Mouse (Mus musculus): ENCODE measurements around the gene Adgra3.

The Adgra3 gene

GRCm38 (mm10) chr5:50032332-50032731 is 26.5 kb downstream of the Adgra3 start:
- no peak for DNase-seq (ENCODE audit: low read depth, low spot score)

DNA sequence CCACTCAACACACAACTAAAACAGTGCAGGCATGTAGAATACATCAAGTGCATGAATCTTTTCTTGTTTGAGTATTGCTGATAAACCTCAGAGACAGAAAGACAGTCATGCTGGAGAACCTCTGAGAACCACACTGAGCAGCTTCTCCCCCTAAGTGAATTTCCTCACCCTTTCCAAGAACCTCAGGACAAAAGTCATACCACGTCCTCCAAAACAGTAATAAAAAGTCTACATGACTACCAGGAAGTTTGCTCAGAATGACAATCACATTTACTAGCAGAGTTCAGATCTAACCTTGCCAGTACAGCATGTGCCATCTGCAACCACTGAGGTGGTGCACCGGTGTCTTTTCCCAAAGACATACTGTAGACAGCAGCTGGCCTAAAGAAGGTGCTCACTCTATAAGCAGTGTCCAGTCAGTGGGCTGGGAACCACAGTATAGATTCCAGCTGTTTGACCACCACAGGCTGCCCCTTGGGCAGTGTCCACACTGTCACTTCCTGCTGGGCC is 27.0 kb downstream of the Adgra3 start:
- no peak for DNase-seq (ENCODE audit: low read depth, low spot score)

DNA sequence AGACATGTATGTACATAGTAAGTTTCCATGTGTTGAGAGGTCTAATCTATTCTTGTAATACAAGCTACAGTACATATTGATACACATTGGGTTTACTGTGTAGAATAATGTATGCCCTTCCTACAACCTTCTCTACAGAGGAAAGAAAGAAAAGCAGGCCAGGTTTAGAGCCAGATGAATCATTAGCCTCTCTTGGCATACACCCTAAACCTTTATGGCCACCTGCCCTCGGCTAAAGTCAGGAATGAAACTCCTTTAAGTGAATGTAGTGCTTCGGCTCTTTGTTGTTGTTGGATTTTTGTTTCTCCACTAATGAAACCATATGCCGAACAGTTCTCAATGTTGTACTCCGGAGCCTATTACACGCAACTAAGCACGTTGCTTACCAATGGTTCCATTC is 27.5 kb downstream of the Adgra3 start:
- no peak for DNase-seq (ENCODE audit: low read depth, low spot score)

- DNase-seq (ENCODE audit: low read depth, low spot score) = no peak
Observed at GRCm38 (mm10) chr5:50029662-50030061, 29.1 kb downstream of the Adgra3 start.

DNA sequence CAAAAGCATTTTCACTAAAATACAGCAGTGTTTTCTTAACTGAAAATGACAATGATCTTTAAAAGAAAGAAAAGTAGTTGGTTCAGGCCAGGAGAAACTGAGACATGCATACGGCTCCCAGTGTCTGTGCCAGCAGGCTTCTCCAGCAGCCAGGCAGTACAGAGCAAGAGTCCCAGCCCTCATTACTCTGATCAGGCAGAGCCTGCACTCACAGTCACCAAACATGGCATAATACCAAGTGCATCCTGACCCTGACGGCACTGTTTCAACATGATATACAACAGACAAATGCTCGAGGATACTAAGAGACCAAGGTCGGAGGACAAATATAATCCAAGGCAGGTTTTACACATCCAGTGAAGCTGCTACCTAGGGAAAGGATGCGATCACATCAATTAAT is 31.2 kb downstream of the Adgra3 start:
- DNase-seq (ENCODE audit: low read depth, low spot score) = no peak

- no peak for DNase-seq (ENCODE audit: low read depth, low spot score)
Observed at GRCm38 (mm10) chr5:50027001-50027400, 31.8 kb downstream of the Adgra3 start.

GRCm38 (mm10) chr5:50026148-50026547 is 32.7 kb downstream of the Adgra3 start:
- no peak for DNase-seq (ENCODE audit: low read depth, low spot score)

GRCm38 (mm10) chr5:50024097-50024496 is 34.7 kb downstream of the Adgra3 start:
- DNase-seq (ENCODE audit: low read depth, low spot score) = no peak

GRCm38 (mm10) chr5:50015987-50016587 is 42.7 kb downstream of the Adgra3 start:
- no peak for DNase-seq (ENCODE audit: low read depth, low spot score)

- no peak for DNase-seq (ENCODE audit: low read depth, low spot score)
Observed at GRCm38 (mm10) chr5:50015147-50015697, 43.6 kb downstream of the Adgra3 start.

DNA sequence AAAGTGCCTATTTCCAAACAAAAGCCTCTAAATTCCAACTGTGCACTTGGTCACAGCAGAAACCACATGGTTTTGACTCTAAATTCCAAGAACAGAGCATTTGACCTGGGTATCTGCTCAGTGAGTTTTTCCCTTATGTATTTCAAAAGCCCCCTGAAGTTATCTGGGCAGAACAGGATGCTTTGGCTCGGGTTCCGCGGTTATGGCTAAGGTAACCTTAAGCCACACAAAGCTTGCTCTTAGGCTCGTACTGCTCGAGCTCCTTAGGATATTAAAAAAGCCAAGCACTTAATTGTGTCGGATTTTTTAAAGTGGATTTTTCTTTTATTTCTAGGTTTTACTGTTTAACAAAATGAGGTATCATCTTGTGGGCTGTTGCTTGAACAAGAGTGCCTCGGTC is 44.1 kb downstream of the Adgra3 start:
- DNase-seq (ENCODE audit: low read depth, low spot score) = no peak

GRCm38 (mm10) chr5:50013965-50014364 is 44.8 kb downstream of the Adgra3 start:
- DNase-seq (ENCODE audit: low read depth, low spot score) = no peak

- no peak for DNase-seq (ENCODE audit: low read depth, low spot score)
Observed at GRCm38 (mm10) chr5:50008841-50009240, 50.0 kb downstream of the Adgra3 start.

DNA sequence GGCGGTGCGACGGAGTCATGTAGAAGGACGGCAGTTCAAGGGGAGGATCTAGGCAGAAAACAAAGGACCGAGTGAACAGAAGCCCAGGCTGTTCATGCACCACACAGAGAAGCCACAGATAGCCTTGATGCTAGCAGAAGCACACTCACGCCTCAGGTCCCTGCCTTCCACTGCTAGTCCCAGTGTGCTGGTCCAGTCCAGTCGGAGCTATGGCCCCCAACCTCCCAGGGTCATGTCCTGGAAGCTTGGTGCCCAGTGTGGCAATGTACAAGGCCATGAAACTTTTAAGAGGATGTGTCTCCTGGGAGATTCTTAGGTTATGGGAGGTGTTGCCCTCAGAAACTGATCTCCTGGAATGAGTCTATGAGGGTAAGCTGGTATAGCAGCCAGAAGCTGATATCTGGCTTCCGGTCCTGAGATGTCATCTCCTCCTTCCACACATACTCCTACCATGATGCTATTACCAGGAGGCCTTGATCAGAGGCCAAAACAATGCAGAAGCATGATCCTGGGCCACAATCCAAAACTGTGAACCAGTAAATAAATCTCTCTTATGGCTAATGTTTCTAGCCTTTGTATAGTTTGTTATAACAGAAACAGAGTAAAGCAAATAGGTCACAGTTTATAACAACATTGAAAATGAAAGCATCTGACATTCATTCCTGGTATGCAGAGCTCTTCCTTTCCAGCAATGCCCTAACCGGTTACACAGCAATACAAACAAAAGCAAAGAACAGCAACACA is 51.7 kb downstream of the Adgra3 start:
- no peak for DNase-seq (ENCODE audit: low read depth, low spot score)

GRCm38 (mm10) chr5:50002269-50002668 is 56.5 kb downstream of the Adgra3 start:
- no peak for DNase-seq (ENCODE audit: low read depth, low spot score)

DNA sequence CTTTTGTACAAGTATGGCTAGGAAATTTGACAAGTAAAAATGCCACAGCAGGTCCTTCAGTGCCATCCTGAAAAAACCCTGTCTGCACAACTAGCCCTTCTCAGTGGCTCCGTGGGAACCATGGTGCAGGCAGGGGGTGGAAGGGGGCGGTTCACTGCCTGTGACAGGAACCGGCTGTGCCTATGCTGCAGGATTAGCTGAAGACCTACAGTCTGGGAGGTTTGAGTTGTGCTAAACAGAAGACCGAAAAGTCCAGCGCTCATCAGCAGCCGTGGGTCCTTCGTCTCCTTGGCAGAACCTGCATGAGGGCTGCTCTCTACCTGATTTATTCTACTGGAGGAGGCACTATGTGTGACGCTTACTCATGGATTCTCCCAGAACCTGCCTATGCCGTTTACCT is 59.0 kb downstream of the Adgra3 start:
- DNase-seq (ENCODE audit: low read depth, low spot score) = no peak

- DNase-seq (ENCODE audit: low read depth, low spot score) = no peak
Observed at GRCm38 (mm10) chr5:49997019-49997418, 61.8 kb downstream of the Adgra3 start.

- no peak for DNase-seq (ENCODE audit: low read depth, low spot score)
Observed at GRCm38 (mm10) chr5:49996457-49996856, 62.3 kb downstream of the Adgra3 start.

DNA sequence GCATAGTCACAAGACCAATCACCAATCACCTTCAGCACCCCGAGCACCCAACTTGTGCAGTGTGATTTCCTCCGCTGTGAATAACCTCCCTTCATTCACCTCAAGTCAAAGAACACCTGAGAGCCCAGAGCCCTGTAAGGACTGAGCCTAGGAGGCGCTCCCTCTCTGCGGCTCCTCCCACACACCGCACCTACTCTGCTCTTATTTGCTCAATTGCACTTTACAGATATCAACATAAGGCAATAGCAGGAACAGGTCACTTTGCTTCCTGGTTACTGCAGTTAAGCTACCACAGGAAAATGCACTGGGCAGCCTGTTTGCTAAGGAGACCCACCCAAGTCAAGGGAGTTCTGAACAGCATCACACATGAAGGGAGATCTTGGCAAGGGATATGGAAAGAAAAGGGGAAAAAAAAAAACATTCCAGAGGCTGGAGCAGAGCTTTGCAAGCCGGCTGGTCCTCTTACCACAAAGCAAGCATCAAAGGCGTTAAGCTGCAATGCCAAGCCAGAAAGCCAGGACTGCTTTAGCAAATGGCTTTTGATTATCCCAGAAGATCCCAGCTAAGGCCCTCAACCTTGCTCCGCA is 68.0 kb downstream of the Adgra3 start:
- no peak for DNase-seq (ENCODE audit: low read depth, low spot score)

DNA sequence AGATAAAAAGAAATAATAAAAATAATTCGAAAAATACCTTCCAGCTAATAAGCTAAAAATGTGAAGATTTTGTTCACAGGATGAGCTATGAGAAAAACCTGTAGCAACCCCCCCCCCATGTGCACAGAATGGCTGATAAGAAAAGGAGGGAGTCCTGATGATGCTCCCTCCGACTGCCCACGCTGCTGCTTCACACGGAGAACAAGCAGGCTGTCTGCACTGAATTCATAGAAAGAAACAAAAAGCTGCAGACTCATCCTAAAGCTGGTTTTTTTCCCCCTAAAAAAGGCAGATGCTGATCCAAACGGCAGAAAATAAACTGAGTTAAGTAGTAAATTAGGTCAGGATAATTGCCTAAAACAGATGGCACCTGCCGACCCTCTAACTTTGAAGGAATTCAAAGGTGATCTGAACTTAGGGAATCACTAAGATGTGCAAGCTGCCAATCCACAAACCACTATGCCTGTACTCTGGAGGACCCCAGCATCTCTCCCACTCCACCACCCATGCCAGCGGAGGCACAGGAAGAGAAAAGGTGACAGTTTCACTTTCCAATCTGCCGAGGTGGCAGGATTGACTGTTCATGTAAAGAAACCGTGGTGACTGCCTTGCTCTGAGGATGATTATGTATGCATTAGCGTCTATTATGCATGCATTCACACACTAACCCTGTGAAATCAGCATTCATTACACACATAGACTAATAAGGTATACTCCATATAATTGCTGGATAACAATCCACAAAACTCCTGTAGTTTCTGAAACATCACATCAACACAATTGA is 70.6 kb downstream of the Adgra3 start:
- DNase-seq (ENCODE audit: low read depth, low spot score) = no peak

GRCm38 (mm10) chr5:49980727-49981126 is 78.1 kb downstream of the Adgra3 start:
- DNase-seq (ENCODE audit: low read depth, low spot score) = no peak

DNA sequence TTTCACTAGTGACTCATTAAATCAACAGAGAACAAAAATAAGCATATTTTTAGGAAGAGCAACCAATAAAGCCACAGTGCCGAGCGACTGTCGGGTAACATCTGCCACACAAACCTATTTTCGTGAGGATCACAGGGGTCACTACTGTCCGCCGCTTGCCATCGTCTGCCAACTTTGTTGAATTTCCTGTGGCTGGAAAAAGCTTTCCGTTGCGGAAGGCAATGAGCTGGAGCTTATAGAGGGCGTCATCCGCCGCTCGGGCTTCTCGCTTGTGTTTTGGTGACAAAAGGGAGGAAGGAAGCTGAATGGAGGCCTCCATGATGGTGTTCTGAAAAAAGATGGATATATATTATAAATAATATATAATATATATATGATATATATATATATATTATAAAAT is 79.6 kb downstream of the Adgra3 start:
- DNase-seq (ENCODE audit: low read depth, low spot score) = no peak

All from retina, postnatal 7 days (tissue).